Mouse (Mus musculus): ENCODE measurements around the gene Thap2. TPM values are rescaled to one million over a fixed set of nuclear protein-coding genes. Genes with fewer than 3 reads are reported as not detected.
A peak's percentile ranks its signal among the peaks of the same experiment; 100 is the strongest.

The Thap2 gene
- polyA plus RNA-seq (2014; fragmentation: Nextera tagmentation; extraction: Ambion mirVana), result 22.9 and 24.3 TPM in 2 replicates

GRCm38 (mm10) chr10:115384221-115385017 is at the start of gene Thap2, which contains the start of gene Zfc3h1:
Thap2 (minus strand) TSS chr10:115384443.
Zfc3h1 (plus strand) TSS chr10:115384959.
- DNase-seq (ENCODE audit: low spot score) (peak; percentile 99), ATAC-seq (ENCODE audit: insufficient read depth, low FRiP score, low TSS enrichment) (peak; percentile 96)
- Histone ChIP-seq H3K9ac (ENCODE audit: low read length) (peak within 1 kb of the TSS; percentile 83), H3K27me3 (ENCODE audit: control insufficient read depth, insufficient read depth, low read length) (no peaks in the 10 kb centered on the region), H3K4me2 (ENCODE audit: low read depth) (peak within 1 kb of the TSS; percentile 68), H3K4me1 (ENCODE audit: control insufficient read depth, insufficient read depth, low read length) (peaks cover 16% of the 10 kb centered on the region), H3K9me3 (ENCODE audit: control insufficient read depth, low read length) (no peaks in the 10 kb centered on the region), H3K36me3 (ENCODE audit: control insufficient read depth, insufficient read depth, low read length) (no peaks in the 10 kb centered on the region), H3K4me3 (ENCODE audit: low read depth, low read length) (peak within 1 kb of the TSS; percentile 91), H3K27ac (ENCODE audit: low read depth, low read length) (peak within 1 kb of the TSS; percentile 97)
- under 1% methylated on average over 59 of the region's 65 CpGs for WGBS

- Histone ChIP-seq H3K4me1 (ENCODE audit: control insufficient read depth, insufficient read depth, low read length) (no peaks in the 10 kb centered on the region), H3K9ac (ENCODE audit: low read length) (no peak overlapping the region), H3K9me3 (ENCODE audit: control insufficient read depth, low read length) (no peaks in the 10 kb centered on the region), H3K4me2 (ENCODE audit: low read depth) (no peak overlapping the region), H3K27me3 (ENCODE audit: control insufficient read depth, insufficient read depth, low read length) (no peaks in the 10 kb centered on the region), H3K4me3 (ENCODE audit: low read depth, low read length) (no peak overlapping the region), H3K27ac (ENCODE audit: low read depth, low read length) (no peak overlapping the region), H3K36me3 (ENCODE audit: control insufficient read depth, insufficient read depth, low read length) (peaks cover 14% of the 10 kb centered on the region)
- ATAC-seq (ENCODE audit: insufficient read depth, low FRiP score, low TSS enrichment) (no peak), DNase-seq (ENCODE audit: low spot score) (no peak)
- 84% methylated on average over 2 of the region's 2 CpGs for WGBS
Observed at GRCm38 (mm10) chr10:115425351-115425750, 41.1 kb upstream of the Thap2 start.

- no peak for ATAC-seq (ENCODE audit: insufficient read depth, low FRiP score, low TSS enrichment)
- Histone ChIP-seq H3K4me3 (ENCODE audit: low read depth, low read length) (no peak overlapping the region), H3K36me3 (ENCODE audit: control insufficient read depth, insufficient read depth, low read length) (peaks cover 2% of the 10 kb centered on the region), H3K27me3 (ENCODE audit: control insufficient read depth, insufficient read depth, low read length) (no peaks in the 10 kb centered on the region), H3K9me3 (ENCODE audit: control insufficient read depth, low read length) (no peaks in the 10 kb centered on the region), H3K4me2 (ENCODE audit: low read depth) (no peak overlapping the region), H3K9ac (ENCODE audit: low read length) (no peak overlapping the region), H3K27ac (ENCODE audit: low read depth, low read length) (no peak overlapping the region), H3K4me1 (ENCODE audit: control insufficient read depth, insufficient read depth, low read length) (no peaks in the 10 kb centered on the region)
- WGBS, result 86% methylated on average over 4 of the region's 4 CpGs
- no peak for DNase-seq (ENCODE audit: low spot score)
Observed at GRCm38 (mm10) chr10:115421976-115422375, 37.7 kb upstream of the Thap2 start.

- Histone ChIP-seq H3K4me2 (ENCODE audit: low read depth) (no peak overlapping the region), H3K27me3 (ENCODE audit: control insufficient read depth, insufficient read depth, low read length) (no peaks in the 10 kb centered on the region), H3K9ac (ENCODE audit: low read length) (no peak overlapping the region), H3K27ac (ENCODE audit: low read depth, low read length) (no peak overlapping the region), H3K4me3 (ENCODE audit: low read depth, low read length) (no peak overlapping the region), H3K9me3 (ENCODE audit: control insufficient read depth, low read length) (no peaks in the 10 kb centered on the region), H3K36me3 (ENCODE audit: control insufficient read depth, insufficient read depth, low read length) (peaks cover 11% of the 10 kb centered on the region; the same call in 1 of the 2 replicates), H3K4me1 (ENCODE audit: control insufficient read depth, insufficient read depth, low read length) (no peaks in the 10 kb centered on the region)
- 90% methylated on average over 3 of the region's 3 CpGs for WGBS
- DNase-seq (ENCODE audit: low spot score) (no peak), ATAC-seq (ENCODE audit: insufficient read depth, low FRiP score, low TSS enrichment) (no peak)
Observed at GRCm38 (mm10) chr10:115414056-115414455, 29.8 kb upstream of the Thap2 start.

- H3K27me3 ChIP-seq (ENCODE audit: control insufficient read depth, insufficient read depth, low read length), result no peaks in the 10 kb centered on the region
- DNase-seq (ENCODE audit: low spot score), result no peak
- peaks cover 11% of the 10 kb centered on the region; the same call in 1 of the 2 replicates for H3K36me3 ChIP-seq (ENCODE audit: control insufficient read depth, insufficient read depth, low read length)
- WGBS, result 88% methylated on average over 2 of the region's 2 CpGs
- H3K4me1 ChIP-seq (ENCODE audit: control insufficient read depth, insufficient read depth, low read length), result no peaks in the 10 kb centered on the region
- H3K9me3 ChIP-seq (ENCODE audit: control insufficient read depth, low read length), result no peaks in the 10 kb centered on the region
- H3K9ac ChIP-seq (ENCODE audit: low read length), result no peak overlapping the region
- no peak for ATAC-seq (ENCODE audit: insufficient read depth, low FRiP score, low TSS enrichment)
- no peak overlapping the region for H3K27ac ChIP-seq (ENCODE audit: low read depth, low read length)
- no peak overlapping the region for H3K4me2 ChIP-seq (ENCODE audit: low read depth)
- no peak overlapping the region for H3K4me3 ChIP-seq (ENCODE audit: low read depth, low read length)
Observed at GRCm38 (mm10) chr10:115413496-115413895, 29.3 kb upstream of the Thap2 start.

- Histone ChIP-seq H3K4me3 (ENCODE audit: low read depth, low read length) (no peak overlapping the region), H3K9me3 (ENCODE audit: control insufficient read depth, low read length) (no peaks in the 10 kb centered on the region), H3K27me3 (ENCODE audit: control insufficient read depth, insufficient read depth, low read length) (no peaks in the 10 kb centered on the region), H3K27ac (ENCODE audit: low read depth, low read length) (no peak overlapping the region), H3K36me3 (ENCODE audit: control insufficient read depth, insufficient read depth, low read length) (peaks cover 12% of the 10 kb centered on the region), H3K4me2 (ENCODE audit: low read depth) (no peak overlapping the region), H3K4me1 (ENCODE audit: control insufficient read depth, insufficient read depth, low read length) (no peaks in the 10 kb centered on the region), H3K9ac (ENCODE audit: low read length) (no peak overlapping the region)
- WGBS, result 75% methylated on average over 6 of the region's 6 CpGs
- DNase-seq (ENCODE audit: low spot score), result peak; percentile 69
- ATAC-seq (ENCODE audit: insufficient read depth, low FRiP score, low TSS enrichment), result no peak
Observed at GRCm38 (mm10) chr10:115406393-115406792, 22.1 kb upstream of the Thap2 start.

- Histone ChIP-seq H3K27ac (ENCODE audit: low read depth, low read length) (no peak overlapping the region), H3K4me2 (ENCODE audit: low read depth) (no peak overlapping the region), H3K36me3 (ENCODE audit: control insufficient read depth, insufficient read depth, low read length) (peaks cover 4% of the 10 kb centered on the region), H3K9ac (ENCODE audit: low read length) (no peak overlapping the region), H3K4me1 (ENCODE audit: control insufficient read depth, insufficient read depth, low read length) (peaks cover 4% of the 10 kb centered on the region; the same call in 1 of the 2 replicates), H3K27me3 (ENCODE audit: control insufficient read depth, insufficient read depth, low read length) (no peaks in the 10 kb centered on the region), H3K9me3 (ENCODE audit: control insufficient read depth, low read length) (no peaks in the 10 kb centered on the region), H3K4me3 (ENCODE audit: low read depth, low read length) (no peak overlapping the region)
- 94% methylated on average over 1 of the region's 1 CpGs for WGBS
- DNase-seq (ENCODE audit: low spot score), result no peak
- ATAC-seq (ENCODE audit: insufficient read depth, low FRiP score, low TSS enrichment), result no peak
Observed at GRCm38 (mm10) chr10:115391896-115392295, 7.7 kb upstream of the Thap2 start.

- no peak overlapping the region for H3K9ac ChIP-seq (ENCODE audit: low read length)
- DNase-seq (ENCODE audit: low spot score) (no peak), ATAC-seq (ENCODE audit: insufficient read depth, low FRiP score, low TSS enrichment) (no peak)
- no peaks in the 10 kb centered on the region for H3K27me3 ChIP-seq (ENCODE audit: control insufficient read depth, insufficient read depth, low read length)
- no peaks in the 10 kb centered on the region for H3K9me3 ChIP-seq (ENCODE audit: control insufficient read depth, low read length)
- H3K4me2 ChIP-seq (ENCODE audit: low read depth), result no peak overlapping the region
- H3K4me1 ChIP-seq (ENCODE audit: control insufficient read depth, insufficient read depth, low read length), result peaks cover 4% of the 10 kb centered on the region; the same call in 1 of the 2 replicates
- H3K4me3 ChIP-seq (ENCODE audit: low read depth, low read length), result no peak overlapping the region
- no peak overlapping the region for H3K27ac ChIP-seq (ENCODE audit: low read depth, low read length)
- WGBS, result 91% methylated on average over 4 of the region's 4 CpGs
- H3K36me3 ChIP-seq (ENCODE audit: control insufficient read depth, insufficient read depth, low read length), result peaks cover 4% of the 10 kb centered on the region
Observed at GRCm38 (mm10) chr10:115391076-115391475, 6.8 kb upstream of the Thap2 start.

GRCm38 (mm10) chr10:115387891-115388290 is 3.6 kb upstream of the Thap2 start:
- 90% methylated on average over 3 of the region's 3 CpGs for WGBS
- Histone ChIP-seq H3K36me3 (ENCODE audit: control insufficient read depth, insufficient read depth, low read length) (peaks cover 2% of the 10 kb centered on the region; the same call in 1 of the 2 replicates), H3K4me1 (ENCODE audit: control insufficient read depth, insufficient read depth, low read length) (peaks cover 5% of the 10 kb centered on the region; the same call in 1 of the 2 replicates), H3K4me3 (ENCODE audit: low read depth, low read length) (no peak overlapping the region), H3K27ac (ENCODE audit: low read depth, low read length) (no peak overlapping the region), H3K9me3 (ENCODE audit: control insufficient read depth, low read length) (no peaks in the 10 kb centered on the region), H3K9ac (ENCODE audit: low read length) (no peak overlapping the region), H3K27me3 (ENCODE audit: control insufficient read depth, insufficient read depth, low read length) (no peaks in the 10 kb centered on the region), H3K4me2 (ENCODE audit: low read depth) (no peak overlapping the region)
- DNase-seq (ENCODE audit: low spot score), result no peak
- no peak for ATAC-seq (ENCODE audit: insufficient read depth, low FRiP score, low TSS enrichment)

Data from neural tube, embryonic 11.5 days (tissue).